Mouse (Mus musculus): ENCODE measurements at regions not wholly inside any gene's neighbourhood (a gene's known extent, or its start where the extent isn't known, plus 50 kb on each side); places are given as distances from the start of the nearest gene placed in this dataset.

GRCm38 (mm10) chr10:37259186-37259585 lies 120.5 kb upstream of the Marcks start:
- TF ChIP-seq CTCF (IDR thresholded peaks at IDR 0.05) = no peak
- TF ChIP-seq EP300 (IDR thresholded peaks at IDR 0.05) = no peak
- Histone ChIP-seq H3K9me3 (ENCODE audit: low read length) (no peaks in the 10 kb centered on the region), H3K4me3 (ENCODE audit: low read depth, low read length) (no peak overlapping the region), H3K4me1 (ENCODE audit: insufficient read depth, low read depth, low read length) (no peaks in the 10 kb centered on the region), H3K27ac (ENCODE audit: low read length) (no peak overlapping the region), H3K4me2 (replicated peaks; ENCODE audit: low read depth, low read length) (no peak overlapping the region), H3K9ac (replicated peaks; ENCODE audit: low read depth) (no peak overlapping the region), H3K27me3 (replicated peaks; ENCODE audit: insufficient read depth, low read length) (no peaks in the 10 kb centered on the region), H3K36me3 (ENCODE audit: insufficient read depth, low read length) (no peaks in the 10 kb centered on the region)
- DNase-seq (ENCODE audit: low spot score) (no peak), ATAC-seq (no peak)
- WGBS = 94% methylated on average over 3 of the region's 3 CpGs

- Histone ChIP-seq H3K4me3 (ENCODE audit: low read depth, low read length) (no peak overlapping the region), H3K9me3 (ENCODE audit: low read length) (no peaks in the 10 kb centered on the region), H3K36me3 (ENCODE audit: insufficient read depth, low read length) (no peaks in the 10 kb centered on the region), H3K4me1 (ENCODE audit: insufficient read depth, low read depth, low read length) (no peaks in the 10 kb centered on the region), H3K27ac (ENCODE audit: low read length) (no peak overlapping the region), H3K27me3 (replicated peaks; ENCODE audit: insufficient read depth, low read length) (no peaks in the 10 kb centered on the region), H3K4me2 (replicated peaks; ENCODE audit: low read depth, low read length) (no peak overlapping the region), H3K9ac (replicated peaks; ENCODE audit: low read depth) (no peak overlapping the region)
- TF ChIP-seq EP300 (IDR thresholded peaks at IDR 0.05) (peak; percentile 67; the same call in 1 of the 2 replicates), CTCF (IDR thresholded peaks at IDR 0.05) (no peak)
- ATAC-seq = no peak; the same call in 1 of the 2 replicates
- WGBS = 48% methylated on average over 6 of the region's 6 CpGs
- DNase-seq (ENCODE audit: low spot score) = peak; percentile 30
Measured at GRCm38 (mm10) chr10:37257544-37257943, 118.8 kb upstream of the Marcks start.

- no peak overlapping the region for H3K27ac ChIP-seq (ENCODE audit: low read length)
- no peaks in the 10 kb centered on the region for H3K4me1 ChIP-seq (ENCODE audit: insufficient read depth, low read depth, low read length)
- no peak overlapping the region for H3K9ac ChIP-seq (replicated peaks; ENCODE audit: low read depth)
- no peaks in the 10 kb centered on the region for H3K36me3 ChIP-seq (ENCODE audit: insufficient read depth, low read length)
- WGBS = 68% methylated on average over 6 of the region's 6 CpGs
- no peak overlapping the region for H3K4me2 ChIP-seq (replicated peaks; ENCODE audit: low read depth, low read length)
- ATAC-seq = no peak
- TF ChIP-seq EP300 (IDR thresholded peaks at IDR 0.05) (no peak), CTCF (IDR thresholded peaks at IDR 0.05) (no peak)
- no peaks in the 10 kb centered on the region for H3K9me3 ChIP-seq (ENCODE audit: low read length)
- H3K27me3 ChIP-seq (replicated peaks; ENCODE audit: insufficient read depth, low read length) = no peaks in the 10 kb centered on the region
- H3K4me3 ChIP-seq (ENCODE audit: low read depth, low read length) = no peak overlapping the region
- no peak for DNase-seq (ENCODE audit: low spot score)
Measured at GRCm38 (mm10) chr10:37250934-37251521, 112.3 kb upstream of the Marcks start.

GRCm38 (mm10) chr10:37250157-37250556 lies 111.4 kb upstream of the Marcks start:
- ATAC-seq (no peak), DNase-seq (ENCODE audit: low spot score) (peak; percentile 24)
- WGBS = 21% methylated on average over 2 of the region's 2 CpGs
- H3K36me3 ChIP-seq (ENCODE audit: insufficient read depth, low read length) = no peaks in the 10 kb centered on the region
- no peaks in the 10 kb centered on the region for H3K27me3 ChIP-seq (replicated peaks; ENCODE audit: insufficient read depth, low read length)
- no peak overlapping the region for H3K4me3 ChIP-seq (ENCODE audit: low read depth, low read length)
- no peak overlapping the region for H3K4me2 ChIP-seq (replicated peaks; ENCODE audit: low read depth, low read length)
- no peaks in the 10 kb centered on the region for H3K4me1 ChIP-seq (ENCODE audit: insufficient read depth, low read depth, low read length)
- no peak overlapping the region for H3K9ac ChIP-seq (replicated peaks; ENCODE audit: low read depth)
- no peak overlapping the region for H3K27ac ChIP-seq (ENCODE audit: low read length)
- H3K9me3 ChIP-seq (ENCODE audit: low read length) = no peaks in the 10 kb centered on the region
- no peak for TF ChIP-seq EP300 (IDR thresholded peaks at IDR 0.05)
- no peak for TF ChIP-seq CTCF (IDR thresholded peaks at IDR 0.05)

- no peak for TF ChIP-seq CTCF (IDR thresholded peaks at IDR 0.05)
- TF ChIP-seq EP300 (IDR thresholded peaks at IDR 0.05) = no peak
- Histone ChIP-seq H3K27ac (ENCODE audit: low read length) (no peak overlapping the region), H3K9ac (replicated peaks; ENCODE audit: low read depth) (no peak overlapping the region), H3K4me1 (ENCODE audit: insufficient read depth, low read depth, low read length) (no peaks in the 10 kb centered on the region), H3K27me3 (replicated peaks; ENCODE audit: insufficient read depth, low read length) (no peaks in the 10 kb centered on the region), H3K4me3 (ENCODE audit: low read depth, low read length) (no peak overlapping the region), H3K9me3 (ENCODE audit: low read length) (no peaks in the 10 kb centered on the region), H3K4me2 (replicated peaks; ENCODE audit: low read depth, low read length) (no peak overlapping the region), H3K36me3 (ENCODE audit: insufficient read depth, low read length) (no peaks in the 10 kb centered on the region)
- DNase-seq (ENCODE audit: low spot score) = no peak
- no peak for ATAC-seq
- 83% methylated on average over 4 of the region's 4 CpGs for WGBS
Measured at GRCm38 (mm10) chr10:37249511-37249910, 110.8 kb upstream of the Marcks start.

- Histone ChIP-seq H3K27ac (ENCODE audit: low read length) (no peak overlapping the region), H3K27me3 (replicated peaks; ENCODE audit: insufficient read depth, low read length) (no peaks in the 10 kb centered on the region), H3K4me3 (ENCODE audit: low read depth, low read length) (no peak overlapping the region), H3K9ac (replicated peaks; ENCODE audit: low read depth) (no peak overlapping the region), H3K4me1 (ENCODE audit: insufficient read depth, low read depth, low read length) (no peaks in the 10 kb centered on the region), H3K9me3 (ENCODE audit: low read length) (no peaks in the 10 kb centered on the region), H3K36me3 (ENCODE audit: insufficient read depth, low read length) (no peaks in the 10 kb centered on the region), H3K4me2 (replicated peaks; ENCODE audit: low read depth, low read length) (no peak overlapping the region)
- DNase-seq (ENCODE audit: low spot score) (no peak), ATAC-seq (no peak)
- TF ChIP-seq EP300 (IDR thresholded peaks at IDR 0.05) (no peak), CTCF (IDR thresholded peaks at IDR 0.05) (no peak)
Measured at GRCm38 (mm10) chr10:37247121-37247520, 108.4 kb upstream of the Marcks start.

GRCm38 (mm10) chr10:37243136-37243535 lies 104.4 kb upstream of the Marcks start:
- Histone ChIP-seq H3K4me3 (ENCODE audit: low read depth, low read length) (no peak overlapping the region), H3K9ac (replicated peaks; ENCODE audit: low read depth) (no peak overlapping the region), H3K27ac (ENCODE audit: low read length) (no peak overlapping the region), H3K36me3 (ENCODE audit: insufficient read depth, low read length) (no peaks in the 10 kb centered on the region), H3K9me3 (ENCODE audit: low read length) (no peaks in the 10 kb centered on the region), H3K4me1 (ENCODE audit: insufficient read depth, low read depth, low read length) (no peaks in the 10 kb centered on the region), H3K4me2 (replicated peaks; ENCODE audit: low read depth, low read length) (no peak overlapping the region), H3K27me3 (replicated peaks; ENCODE audit: insufficient read depth, low read length) (no peaks in the 10 kb centered on the region)
- DNase-seq (ENCODE audit: low spot score) (no peak), ATAC-seq (no peak)
- 84% methylated on average over 2 of the region's 2 CpGs for WGBS
- TF ChIP-seq EP300 (IDR thresholded peaks at IDR 0.05) (no peak), CTCF (IDR thresholded peaks at IDR 0.05) (no peak)
